ENCODE assay signal across 10 mouse cellular contexts in genomic region chr7:109424422-109425159, GRCm38 (mm10). TPM values are rescaled to one million over a fixed set of nuclear protein-coding genes. Genes with fewer than 3 reads are reported as not detected.
A peak's percentile ranks its signal among the peaks of the same experiment; 100 is the strongest.
DNase-seq lines count a peak whose midpoint lies in the region; ATAC-seq and TF ChIP-seq lines count a peak whose summit lies in the region.
"Had no signal": no experiment of that assay in that cellular context is flagged by ENCODE, and none has a peak within 500 bp of the region (broad histone marks: within the 10 kb centered on the region; RNA-seq: fewer than 3 reads in every experiment).

No protein-coding gene starts in this region.

- TF ChIP-seq POLR2A in MEL (IDR thresholded peaks at IDR 0.05; ENCODE audit: control insufficient read depth in 1 of 2, insufficient read depth in 1 of 2, low read depth in 1 of 2, low read length in 2 of 2, poor library complexity in 1 of 2): no peak

- H3K79me2 ChIP-seq in MEL (ENCODE audit: control insufficient read depth, insufficient read depth, low read length, poor library complexity): no peaks in the 10 kb centered on the region

- peak; percentile 95 for TF ChIP-seq RAD21 in MEL (IDR thresholded peaks at IDR 0.05; ENCODE audit: low read depth, low read length)

- H3K4me3 ChIP-seq in heart, postnatal 0 days (ENCODE audit: low read depth, low read length): no peak overlapping the region
- no peak overlapping the region for H3K4me3 ChIP-seq in heart, embryonic 12.5 days
- H3K4me3 ChIP-seq in MEL (ENCODE audit: control insufficient read depth in 1 of 2, insufficient read depth in 1 of 2, low read depth in 2 of 2, low read length in 2 of 2): no peak overlapping the region
- no peak overlapping the region for H3K4me3 ChIP-seq in hindbrain, postnatal 0 days (ENCODE audit: low read length)

- H3K9ac ChIP-seq in heart, postnatal 0 days (replicated peaks; ENCODE audit: low read depth, low read length): no peak overlapping the region
- no peak overlapping the region for H3K9ac ChIP-seq in heart, embryonic 12.5 days
- no peak overlapping the region for H3K9ac ChIP-seq in MEL (ENCODE audit: control insufficient read depth, low read depth, low read length, poor library complexity, severe bottlenecking)
- no peak overlapping the region for H3K9ac ChIP-seq in hindbrain, postnatal 0 days (replicated peaks; ENCODE audit: low read length)

- TF ChIP-seq EP300 in heart, postnatal 0 days (IDR thresholded peaks at IDR 0.05; ENCODE audit: low read depth): no peak
- no peak for TF ChIP-seq EP300 in MEL (IDR thresholded peaks at IDR 0.05; ENCODE audit: low read depth in 1 of 2, low read length in 2 of 2)

- no peak overlapping the region for H3K4me2 ChIP-seq in heart, postnatal 0 days (ENCODE audit: low read depth, low read length)
- no peak overlapping the region for H3K4me2 ChIP-seq in heart, embryonic 12.5 days
- no peak overlapping the region for H3K4me2 ChIP-seq in hindbrain, postnatal 0 days (ENCODE audit: low read depth, low read length)

- DNase-seq in heart, postnatal 0 days (ENCODE audit: low spot score): peak; percentile 51
- DNase-seq in 416B (ENCODE audit: low read depth) (peak; percentile 46), MEL (ENCODE audit: low read depth, low spot score) (peak; percentile 32)
- peak; percentile 82 for DNase-seq in hindbrain, postnatal 0 days (ENCODE audit: low spot score)
- no peak for DNase-seq in urinary bladder, adult 18-20 months (ENCODE audit: low spot score in 2 of 2)
- no peak for DNase-seq in urinary bladder, postnatal 4 days (ENCODE audit: low spot score in 2 of 2)
- DNase-seq: heart, adult 11 months had no signal

- no peaks in the 10 kb centered on the region for H3K4me1 ChIP-seq in heart, postnatal 0 days (ENCODE audit: control insufficient read depth, insufficient read depth)
- H3K4me1 ChIP-seq in heart, embryonic 12.5 days (replicated peaks): no peaks in the 10 kb centered on the region
- H3K4me1 ChIP-seq in MEL (ENCODE audit: control insufficient read depth in 1 of 2, insufficient read depth in 2 of 2, low read length in 2 of 2): no peaks in the 10 kb centered on the region
- no peaks in the 10 kb centered on the region for H3K4me1 ChIP-seq in hindbrain, postnatal 0 days (ENCODE audit: insufficient read depth, low read length)

- no peak overlapping the region for H3K27ac ChIP-seq in heart, postnatal 0 days (ENCODE audit: low read depth)
- H3K27ac ChIP-seq in heart, embryonic 12.5 days (ENCODE audit: poor library complexity, severe bottlenecking): no peak overlapping the region
- H3K27ac ChIP-seq in MEL (ENCODE audit: control insufficient read depth, low read depth, low read length): no peak overlapping the region
- H3K27ac ChIP-seq in hindbrain, postnatal 0 days: no peak overlapping the region

- ATAC-seq in heart, postnatal 0 days (ENCODE audit: insufficient read depth, low read depth): no peak
- no peak for ATAC-seq in heart, embryonic 12.5 days (ENCODE audit: insufficient number of reproducible peaks, low FRiP score)
- peak; percentile 69 for ATAC-seq in hindbrain, postnatal 0 days
- ATAC-seq in erythroid progenitor cell, adult 5-6 weeks (replicated peaks; ENCODE audit: low FRiP score, poor library complexity, severe bottlenecking): no peak

- TF ChIP-seq CTCF in heart, postnatal 0 days (IDR thresholded peaks at IDR 0.05; ENCODE audit: low read depth): peak; percentile 47
- TF ChIP-seq CTCF in MEL (IDR thresholded peaks at IDR 0.05 in 2 of 3, conservative IDR thresholded peaks at IDR 0.05 in 1 of 3; ENCODE audit: control insufficient read depth in 1 of 3, insufficient read depth in 1 of 3, low read depth in 2 of 3, low read length in 3 of 3, poor library complexity in 1 of 3, severe bottlenecking in 1 of 3): peak; percentile 21 to 76 (median 30); a peak in 4 of 6 replicates
- TF ChIP-seq CTCF in hindbrain, postnatal 0 days (IDR thresholded peaks at IDR 0.05; ENCODE audit: low read depth): peak; percentile 70

- H3K27me3 ChIP-seq in heart, postnatal 0 days (ENCODE audit: control insufficient read depth, insufficient read depth, low read length): no peaks in the 10 kb centered on the region
- 0 out of 2 replicates have a peak, but pooled peaks cover 2% of the 10 kb centered on the region for H3K27me3 ChIP-seq in heart, embryonic 12.5 days (replicated peaks)
- H3K27me3 ChIP-seq in MEL (ENCODE audit: control insufficient read depth in 1 of 2, insufficient read depth in 2 of 2, low read length in 2 of 2): peaks cover 4 to 7% of the 10 kb centered on the region in 2 experiments
- H3K27me3 ChIP-seq in hindbrain, postnatal 0 days (ENCODE audit: insufficient read depth, low read length): no peaks in the 10 kb centered on the region

- H3K36me3 ChIP-seq in heart, postnatal 0 days (replicated peaks; ENCODE audit: control insufficient read depth, insufficient read depth, low read length): no peaks in the 10 kb centered on the region
- H3K36me3 ChIP-seq in heart, embryonic 12.5 days: no peaks in the 10 kb centered on the region
- no peaks in the 10 kb centered on the region for H3K36me3 ChIP-seq in MEL (ENCODE audit: control insufficient read depth in 1 of 2, insufficient read depth in 2 of 2, low read length in 2 of 2)
- no peaks in the 10 kb centered on the region for H3K36me3 ChIP-seq in hindbrain, postnatal 0 days (ENCODE audit: insufficient read depth, low read length)

- WGBS in heart, postnatal 0 days: 50% methylated on average over 3 of the region's 3 CpGs
- 54% methylated on average over 3 of the region's 3 CpGs for WGBS in heart, embryonic 12.5 days
- whole genome bisulfite sequencing in hindbrain, postnatal 0 days: 65% methylated on average over 3 of the region's 3 CpGs

- H3K9me3 ChIP-seq in heart, postnatal 0 days (replicated peaks; ENCODE audit: control insufficient read depth, low read length): no peaks in the 10 kb centered on the region
- H3K9me3 ChIP-seq in heart, embryonic 12.5 days (replicated peaks): no peaks in the 10 kb centered on the region
- no peaks in the 10 kb centered on the region for H3K9me3 ChIP-seq in MEL (replicated peaks; ENCODE audit: insufficient read depth, low read length)
- 0 out of 2 replicates have a peak, but pooled peaks cover 2% of the 10 kb centered on the region for H3K9me3 ChIP-seq in hindbrain, postnatal 0 days (ENCODE audit: low read length)

TF ChIP-seq in MEL, 35 proteins besides CTCF, POLR2A, EP300 and RAD21:
- no peak for TF ChIP-seq MAX (IDR thresholded peaks at IDR 0.05; ENCODE audit: low read length)
- peak; percentile 75 for TF ChIP-seq SMC3 (IDR thresholded peaks at IDR 0.05; ENCODE audit: low read depth, low read length)
- no peak for TF ChIP-seq ELF1 (IDR thresholded peaks at IDR 0.05; ENCODE audit: low read depth, low read length)
- peak; percentile 71 for TF ChIP-seq ZC3H11A (IDR thresholded peaks at IDR 0.05; ENCODE audit: low read depth, low read length)

RNA-seq across cellular contexts. Expression of gene Stk33, which starts 14.3 kb away (rescaled TPM):
- not detected in 2 replicates for total RNA-seq in heart, postnatal 0 days (2014; rRNA removed; ENCODE audit: low replicate concordance)
- polyA plus RNA-seq in heart, postnatal 0 days (2015; fragmentation: Nextera tagmentation; extraction: Ambion mirVana): 0.18 and 0.22 TPM in 2 replicates
- 0.26 TPM in 1 of 2 replicates, not detected in the other for polyA plus RNA-seq in heart, embryonic 12.5 days (2016; fragmentation: Nextera tagmentation; extraction: Ambion mirVana)
- not detected in 2 replicates for total RNA-seq in MEL (2012; rRNA removed)
- polyA plus RNA-seq in MEL (2012; ENCODE audit: insufficient read depth in 1 of 2, insufficient read length in 2 of 2, low read depth in 1 of 2, low replicate concordance in 2 of 2, missing spikeins in 1 of 2): not detected
- total RNA-seq in hindbrain, postnatal 0 days (2014; rRNA removed): 3.3 and 4.5 TPM in 2 replicates
- 4.6 and 6.2 TPM in 2 replicates for polyA plus RNA-seq in hindbrain, postnatal 0 days (2015; fragmentation: Nextera tagmentation; extraction: Ambion mirVana)
- total RNA-seq in erythroid progenitor cell, adult 5-6 weeks (2015; ENCODE audit: low replicate concordance): not detected in 2 replicates
- total RNA-seq in erythroid progenitor cell, adult 5-6 weeks (2017; ENCODE audit: low replicate concordance): not detected in 2 replicates
- polyA plus RNA-seq: small intestine, adult 2 months had no signal

Comparison
In these comparisons a context has a peak if more than half of its experiments do, and no peak if none do; other contexts are left out.
1. DNase-seq: peak in heart, postnatal 0 days (single experiment), 416B (single experiment), MEL (single experiment) and hindbrain, postnatal 0 days (single experiment); none in urinary bladder, adult 18-20 months (0 of 2) and urinary bladder, postnatal 4 days (0 of 2).
2. Peak in every context shown above with its lines, with median percentiles within 50 percentile points of each other: CTCF ChIP-seq.